Mouse (Mus musculus): ENCODE results near the gene Alkbh2. TPM values are rescaled to one million over a fixed set of nuclear protein-coding genes. Genes with fewer than 3 reads are reported as not detected.

The Alkbh2 gene
- polyA plus RNA-seq, 1 experiment from 2014 or later: 12.0 TPM

DNA sequence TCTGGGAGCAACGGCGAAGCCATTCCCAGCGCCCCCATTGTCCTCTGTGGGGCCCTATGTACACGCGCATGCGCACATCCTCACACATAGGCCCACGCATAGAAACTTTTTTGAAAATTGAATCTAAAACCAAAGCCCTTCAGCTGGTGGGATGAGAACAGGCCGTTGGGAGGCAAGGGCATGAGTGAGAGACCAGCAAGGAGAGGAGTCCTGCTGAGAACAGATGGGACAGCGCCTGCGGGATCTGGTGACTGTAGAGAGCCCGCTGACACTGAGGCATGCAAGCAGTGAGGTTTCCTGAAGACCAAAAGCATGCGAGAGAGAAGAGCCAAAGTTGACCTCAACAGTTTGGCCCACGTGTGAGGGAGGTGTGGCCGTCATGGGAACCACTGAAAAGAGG lies 42.5 kb downstream of the Alkbh2 start:
- no peak for ATAC-seq
- Histone ChIP-seq H3K9me3 (no peaks in the 10 kb centered on the region), H3K27me3 (replicated peaks) (no peaks in the 10 kb centered on the region), H3K36me3 (no peaks in the 10 kb centered on the region), H3K4me2 (replicated peaks) (no peak overlapping the region), H3K9ac (no peak overlapping the region), H3K27ac (no peak overlapping the region), H3K4me3 (replicated peaks) (no peak overlapping the region), H3K4me1 (replicated peaks) (no peaks in the 10 kb centered on the region)
- 79% methylated on average over 14 of the region's 14 CpGs for WGBS

DNA sequence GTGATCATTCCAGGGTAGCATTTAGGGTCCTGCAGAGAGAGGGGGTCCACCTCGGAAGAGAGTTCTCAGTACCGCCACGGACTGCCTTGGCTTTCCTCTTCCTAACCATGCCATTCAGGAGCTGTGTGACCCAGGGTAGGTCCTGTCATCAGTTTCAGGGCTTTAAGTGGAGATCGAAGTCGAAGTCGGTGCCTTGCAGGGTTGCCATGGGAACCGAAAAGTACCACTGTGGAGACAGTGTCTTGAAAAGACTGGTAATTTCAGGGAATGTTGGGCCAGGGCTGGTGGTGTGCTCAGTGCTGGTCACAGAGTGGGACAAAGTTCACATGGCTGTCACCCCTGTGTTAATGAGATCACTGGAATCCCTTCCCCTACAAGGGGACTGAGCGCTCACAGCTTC lies 51.0 kb downstream of the Alkbh2 start:
- H3K4me1 ChIP-seq (replicated peaks): no peaks in the 10 kb centered on the region
- ATAC-seq: no peak
- H3K27me3 ChIP-seq (replicated peaks): no peaks in the 10 kb centered on the region
- H3K36me3 ChIP-seq: no peaks in the 10 kb centered on the region
- H3K4me2 ChIP-seq (replicated peaks): no peak overlapping the region
- no peaks in the 10 kb centered on the region for H3K9me3 ChIP-seq
- 70% methylated on average over 8 of the region's 8 CpGs for WGBS
- H3K4me3 ChIP-seq (replicated peaks): no peak overlapping the region
- H3K27ac ChIP-seq: no peak overlapping the region
- no peak overlapping the region for H3K9ac ChIP-seq

Other genes with a start within 250 kb of the Alkbh2 start
- gene Coro1c, start 219.5 kb downstream of the Alkbh2 start, polyA plus RNA-seq (2015; fragmentation: Nextera tagmentation; extraction: Ambion mirVana): 167 and 173 TPM in 2 replicates
- 10.1 and 11.8 TPM in 2 replicates for gene Ssh1, start 134.3 kb downstream of the Alkbh2 start, polyA plus RNA-seq (2015; fragmentation: Nextera tagmentation; extraction: Ambion mirVana)
- 13.8 and 17.1 TPM in 2 replicates for gene Dao, start 124.5 kb downstream of the Alkbh2 start, polyA plus RNA-seq (2015; fragmentation: Nextera tagmentation; extraction: Ambion mirVana)
- 10.3 and 10.5 TPM in 2 replicates for gene Usp30, start 62.8 kb downstream of the Alkbh2 start, polyA plus RNA-seq (2015; fragmentation: Nextera tagmentation; extraction: Ambion mirVana)
- 2.1 and 2.5 TPM in 2 replicates for gene Svop, start 36.6 kb downstream of the Alkbh2 start, polyA plus RNA-seq (2015; fragmentation: Nextera tagmentation; extraction: Ambion mirVana)
- 45.0 and 45.1 TPM in 2 replicates for gene Ung, start 2.2 kb upstream of the Alkbh2 start, polyA plus RNA-seq (2015; fragmentation: Nextera tagmentation; extraction: Ambion mirVana)
- gene Acacb, start 18.3 kb upstream of the Alkbh2 start, polyA plus RNA-seq (2015; fragmentation: Nextera tagmentation; extraction: Ambion mirVana): 1.4 and 1.7 TPM in 2 replicates
- not detected in 2 replicates for gene Foxn4, start 145.6 kb upstream of the Alkbh2 start, polyA plus RNA-seq (2015; fragmentation: Nextera tagmentation; extraction: Ambion mirVana)
- gene Myo1h, start 160.9 kb upstream of the Alkbh2 start, polyA plus RNA-seq (2015; fragmentation: Nextera tagmentation; extraction: Ambion mirVana): 3.4 and 3.9 TPM in 2 replicates